Mouse (Mus musculus) MEL (cell line): ENCODE data around the gene Chd6. TPM values are rescaled to one million over a fixed set of nuclear protein-coding genes. Genes with fewer than 3 reads are reported as not detected.

Experiments
- DNase-seq: peaks from one replicate; pipeline ENCODE4 v3.0.0; 2011; ENCODE audit warnings: low read depth, low spot score
- H3K27ac ChIP-seq: 2 replicates; pipeline ENCODE4 v1.5.1; 2012; ENCODE audit warnings: low read depth, mild to moderate bottlenecking, control low read depth, low read length, moderate library complexity; ENCODE audit not compliant: control insufficient read depth
- H3K27me3 ChIP-seq, 2 experiments: fragments of 150-350 bp in 1 of 2; sonication (generic) in 1 of 2; 2 replicates each; pipeline ENCODE4 v1.6.1; 2012; ENCODE audit warnings: low read length in 2 of 2, mild to moderate bottlenecking in 2 of 2, improper control_type of control experiment in 1 of 2, moderate library complexity in 1 of 2; ENCODE audit not compliant: insufficient read depth in 2 of 2, control insufficient read depth in 1 of 2
- H3K36me3 ChIP-seq, 2 experiments: 2 replicates each; pipeline ENCODE4 v1.6.1; 2012 to 2014; ENCODE audit warnings: low read length in 2 of 2, improper control_type of control experiment in 1 of 2, inconsistent platforms in 1 of 2, mild to moderate bottlenecking in 1 of 2; ENCODE audit not compliant: insufficient read depth in 2 of 2, control insufficient read depth in 1 of 2
- H3K4me1 ChIP-seq, 2 experiments: fragments of 150-350 bp in 1 of 2; sonication (generic) in 1 of 2; 2 replicates each; pipeline ENCODE4 v1.6.1; 2012; ENCODE audit warnings: low read length in 2 of 2, improper control_type of control experiment in 1 of 2, mild to moderate bottlenecking in 1 of 2; ENCODE audit not compliant: insufficient read depth in 2 of 2, control insufficient read depth in 1 of 2
- H3K4me3 ChIP-seq, 2 experiments: fragments of 150-350 bp in 1 of 2; sonication (generic) in 1 of 2; 2 replicates each; pipeline ENCODE4 v1.5.1; 2012; ENCODE audit warnings: low read depth in 2 of 2, low read length in 2 of 2, mild to moderate bottlenecking in 2 of 2, moderate library complexity in 2 of 2, control low read depth in 1 of 2, improper control_type of control experiment in 1 of 2; ENCODE audit not compliant: control insufficient read depth in 1 of 2, insufficient read depth in 1 of 2
- H3K79me2 ChIP-seq: 2 replicates; pipeline ENCODE4 v1.6.1; 2012; ENCODE audit warnings: mild to moderate bottlenecking, low read length, moderate library complexity; ENCODE audit not compliant: control insufficient read depth, poor library complexity, insufficient read depth
- H3K9ac ChIP-seq: 2 replicates; pipeline ENCODE4 v1.6.1; 2012; ENCODE audit warnings: low read depth, mild to moderate bottlenecking, control low read depth, low read length, moderate library complexity; ENCODE audit not compliant: control insufficient read depth, poor library complexity, severe bottlenecking
- H3K9me3 ChIP-seq: fragments of 150-350 bp; sonication (generic); replicated peaks from 2 replicates; pipeline ENCODE4 v1.6.1; 2012; ENCODE audit warnings: mild to moderate bottlenecking, low read length, improper control_type of control experiment, moderate library complexity; ENCODE audit not compliant: insufficient read depth
- BHLHE40 ChIP-seq: IDR thresholded peaks from 2 replicates; pipeline ENCODE4 v1.6.1; 2012; ENCODE audit warnings: low read depth, mild to moderate bottlenecking, inconsistent platforms, low read length, improper control_type of control experiment, borderline replicate concordance
- CHD2 ChIP-seq: IDR thresholded peaks from 2 replicates; pipeline ENCODE4 v1.6.1; 2011; ENCODE audit warnings: low read length, improper control_type of control experiment
- CTCF ChIP-seq, 3 experiments: IDR thresholded peaks in 2 of 3; conservative IDR thresholded peaks in 1 of 3; 2 replicates each; pipeline ENCODE4 v1.5.1; 2011 to 2012; ENCODE audit warnings: low read length in 3 of 3, low read depth in 2 of 3, mild to moderate bottlenecking in 2 of 3, improper control_type of control experiment in 1 of 3, inconsistent platforms in 1 of 3, mixed read lengths in 1 of 3, moderate library complexity in 1 of 3; ENCODE audit not compliant: control insufficient read depth in 1 of 3, insufficient read depth in 1 of 3, poor library complexity in 1 of 3, severe bottlenecking in 1 of 3
- E2F4 ChIP-seq: IDR thresholded peaks from 2 replicates; pipeline ENCODE4 v1.6.1; 2011; ENCODE audit warnings: low read depth, low read length, improper control_type of control experiment, borderline replicate concordance
- ELF1 ChIP-seq: IDR thresholded peaks from 2 replicates; pipeline ENCODE4 v1.6.1; 2014; ENCODE audit warnings: low read depth, mild to moderate bottlenecking, inconsistent platforms, low read length, improper control_type of control experiment, moderate library complexity
- GABPA ChIP-seq: IDR thresholded peaks from 2 replicates; pipeline ENCODE4 v1.6.1; 2012; ENCODE audit warnings: low read depth, mild to moderate bottlenecking, inconsistent platforms, low read length, improper control_type of control experiment, moderate library complexity
- GATA1 ChIP-seq: IDR thresholded peaks from 2 replicates; pipeline ENCODE4 v1.6.1; 2011; ENCODE audit warnings: low read depth, low read length, improper control_type of control experiment
- MAZ ChIP-seq: IDR thresholded peaks from 2 replicates; pipeline ENCODE4 v1.6.1; 2012; ENCODE audit warnings: low read depth, mild to moderate bottlenecking, inconsistent platforms, low read length, improper control_type of control experiment
- MEF2A ChIP-seq: IDR thresholded peaks from 2 replicates; pipeline ENCODE4 v1.6.1; 2014; ENCODE audit warnings: low read depth, mild to moderate bottlenecking, inconsistent platforms, low read length, improper control_type of control experiment; ENCODE audit not compliant: poor library complexity, insufficient replicate concordance, severe bottlenecking; ENCODE audit errors: extremely low read depth
- NRF1 ChIP-seq: IDR thresholded peaks from 2 replicates; pipeline ENCODE4 v1.6.1; 2014; ENCODE audit warnings: low read depth, mild to moderate bottlenecking, inconsistent platforms, low read length, improper control_type of control experiment, moderate library complexity; ENCODE audit not compliant: poor library complexity, insufficient read depth, severe bottlenecking
- POLR2A ChIP-seq, 2 experiments: IDR thresholded peaks; 2 replicates each; pipeline ENCODE4 v1.6.1; 2011 to 2012; ENCODE audit warnings: low read length in 2 of 2, mild to moderate bottlenecking in 2 of 2, control low read depth in 1 of 2, improper control_type of control experiment in 1 of 2, low read depth in 1 of 2, moderate library complexity in 1 of 2; ENCODE audit not compliant: control insufficient read depth in 1 of 2, insufficient read depth in 1 of 2, poor library complexity in 1 of 2
- RAD21 ChIP-seq: IDR thresholded peaks from 2 replicates; pipeline ENCODE4 v1.6.1; 2011; ENCODE audit warnings: mild to moderate bottlenecking, low read depth, low read length, improper control_type of control experiment
- SMC3 ChIP-seq: IDR thresholded peaks from 2 replicates; pipeline ENCODE4 v1.6.1; 2011; ENCODE audit warnings: low read depth, low read length, improper control_type of control experiment
- TAL1 ChIP-seq: IDR thresholded peaks from 2 replicates; pipeline ENCODE4 v1.6.1; 2012; ENCODE audit warnings: mild to moderate bottlenecking, inconsistent platforms, low read length, moderate library complexity, mixed read lengths
- USF1 ChIP-seq: IDR thresholded peaks from 2 replicates; pipeline ENCODE4 v1.6.1; 2014; ENCODE audit warnings: low read depth, mild to moderate bottlenecking, inconsistent platforms, low read length, improper control_type of control experiment, moderate library complexity
- polyA plus RNA-seq, 2 experiments: library from polyadenylated mRNA; stranded (reverse) in 1 of 2; unstranded in 1 of 2; fragments of >175 nt in 1 of 2; fragments of >200 nt in 1 of 2; gene quantifications; 2 replicates each; pipeline versions ENCODE4 v1.2.1 to v1.2.4; 2012; ENCODE audit warnings: low replicate concordance in 2 of 2, low read depth in 1 of 2; ENCODE audit not compliant: insufficient read length in 2 of 2, insufficient read depth in 1 of 2, missing spikeins in 1 of 2
- total RNA-seq: library from RNA; depleted of rRNA; stranded (reverse); fragments of 300-350 nt; gene quantifications from 2 replicates; pipeline ENCODE4 v1.2.3, GENCODE M21; 2012

The Chd6 gene
- total and polyA plus RNA-seq, 3 experiments, result 9.7 to 200 (median 15.4) TPM

- no peaks in the 10 kb centered on the region for H3K9me3 ChIP-seq
- no peak overlapping the region for H3K27ac ChIP-seq
- H3K36me3 ChIP-seq, result peaks cover 0 to 6% of the 10 kb centered on the region in 2 experiments; a peak in 2 of 4 replicates
- H3K4me1 ChIP-seq, result no peaks in the 10 kb centered on the region
- no peak overlapping the region for H3K4me3 ChIP-seq
- no peaks in the 10 kb centered on the region for H3K79me2 ChIP-seq
- H3K9ac ChIP-seq, result no peak overlapping the region
- no peak for DNase-seq
- TF ChIP-seq MEF2A (no peak), BHLHE40 (no peak), CHD2 (no peak), E2F4 (no peak)
- TF ChIP-seq, all 39 proteins: peak for 0
- no peaks in the 10 kb centered on the region for H3K27me3 ChIP-seq
These were observed 64.2 kb downstream of the Chd6 start for GRCm38 (mm10) chr2:161044492-161045201.

- Histone ChIP-seq H3K9ac (no peak overlapping the region), H3K27ac (no peak overlapping the region), H3K36me3 (peaks cover 0 to 5% of the 10 kb centered on the region in 2 experiments; a peak in 2 of 4 replicates), H3K4me3 (no peak overlapping the region), H3K4me1 (no peaks in the 10 kb centered on the region), H3K79me2 (no peaks in the 10 kb centered on the region), H3K9me3 (no peaks in the 10 kb centered on the region), H3K27me3 (no peaks in the 10 kb centered on the region)
- TF ChIP-seq MEF2A (no peak), GATA1 (no peak), MAZ (no peak), POLR2A (IDR thresholded peaks at IDR 0.05; ENCODE audit: control insufficient read depth in 1 of 2, insufficient read depth in 1 of 2, low read depth in 1 of 2, low read length in 2 of 2, poor library complexity in 1 of 2) (no peak), GABPA (no peak), RAD21 (no peak; the same call in none of the 2 replicates), SMC3 (peak; percentile 29), CTCF (IDR thresholded peaks at IDR 0.05 in 2 of 3, conservative IDR thresholded peaks at IDR 0.05 in 1 of 3; ENCODE audit: control insufficient read depth in 1 of 3, insufficient read depth in 1 of 3, low read depth in 2 of 3, low read length in 3 of 3, poor library complexity in 1 of 3, severe bottlenecking in 1 of 3) (peak; percentile 43 to 63 (median 57)), USF1 (no peak), ELF1 (no peak)
- DNase-seq, result peak; percentile 37
These were observed 66.0 kb downstream of the Chd6 start for GRCm38 (mm10) chr2:161042874-161043273.

- no peaks in the 10 kb centered on the region for H3K4me1 ChIP-seq
- H3K27ac ChIP-seq, result no peak overlapping the region
- no peak overlapping the region for H3K9ac ChIP-seq
- H3K79me2 ChIP-seq, result no peaks in the 10 kb centered on the region
- no peak overlapping the region for H3K4me3 ChIP-seq
- H3K27me3 ChIP-seq, result no peaks in the 10 kb centered on the region
- peak; percentile 22 for DNase-seq
- peak; percentile 24 for TF ChIP-seq RAD21
- TF ChIP-seq CTCF (IDR thresholded peaks at IDR 0.05 in 2 of 3, conservative IDR thresholded peaks at IDR 0.05 in 1 of 3; ENCODE audit: control insufficient read depth in 1 of 3, insufficient read depth in 1 of 3, low read depth in 2 of 3, low read length in 3 of 3, poor library complexity in 1 of 3, severe bottlenecking in 1 of 3), result peak in 2 of 3 experiments; percentile 12 to 21; a peak in 2 of 6 replicates
- TF ChIP-seq TAL1, result no peak
- TF ChIP-seq SMC3, result peak; percentile 38
- no peak for TF ChIP-seq NRF1
- no peaks in the 10 kb centered on the region for H3K9me3 ChIP-seq
- peaks cover 0 to 11% of the 10 kb centered on the region in 2 experiments; a peak in 2 of 4 replicates for H3K36me3 ChIP-seq
These were observed 68.1 kb downstream of the Chd6 start for GRCm38 (mm10) chr2:161040743-161041142.
